Mouse (Mus musculus) liver, embryonic 11.5 days (tissue): Measurements from ENCODE around the gene Sgca. TPM values are rescaled to one million over a fixed set of nuclear protein-coding genes. Genes with fewer than 3 reads are reported as not detected.
"Not testable (repeated sequence)": the region's sequence is repeated elsewhere in the genome, so short reads cannot be mapped to it uniquely, and the experiment has no call there.

Source experiments
- ATAC-seq: fragments of 200-750 bp; cut with Nextera tagmentation; replicated peaks from 2 replicates; pipeline ENCODE4 v1.8.0; 2017; ENCODE audit warnings: moderate number of reproducible peaks, mild to moderate bottlenecking, moderate TSS enrichment, moderate library complexity; ENCODE audit not compliant: low FRiP score
- DNase-seq: peaks from one replicate; pipeline ENCODE4 v3.0.0-alpha.2; 2017; ENCODE audit warnings: low spot score
- H3K27ac ChIP-seq: fragments of 300-500 bp; sonication (generic); 2 replicates; pipeline ENCODE4 v1.5.1; 2014; ENCODE audit warnings: mild to moderate bottlenecking, low read depth, low read length, control low read depth
- H3K27me3 ChIP-seq: fragments of 300-500 bp; sonication (generic); replicated peaks from 2 replicates; pipeline ENCODE4 v1.6.1; 2014; ENCODE audit warnings: low read length, mixed read lengths; ENCODE audit not compliant: control insufficient read depth, insufficient read depth
- H3K36me3 ChIP-seq: fragments of 300-500 bp; sonication (generic); 2 replicates; pipeline ENCODE4 v1.6.1; 2014; ENCODE audit warnings: mild to moderate bottlenecking, low read length, moderate library complexity, mixed read lengths; ENCODE audit not compliant: control insufficient read depth, insufficient read depth
- H3K4me1 ChIP-seq: fragments of 300-500 bp; sonication (generic); replicated peaks from 2 replicates; pipeline ENCODE4 v1.6.1; 2014; ENCODE audit warnings: low read length, mixed read lengths; ENCODE audit not compliant: control insufficient read depth, insufficient read depth
- H3K4me2 ChIP-seq: fragments of 300-500 bp; sonication (generic); 2 replicates; pipeline ENCODE4 v1.6.1; 2014; ENCODE audit warnings: mild to moderate bottlenecking, control low read depth, moderate library complexity
- H3K4me3 ChIP-seq: fragments of 300-500 bp; sonication (generic); 2 replicates; pipeline ENCODE4 v1.5.1; 2014; ENCODE audit warnings: low read depth, low read length, control low read depth
- H3K9ac ChIP-seq: fragments of 300-500 bp; sonication (generic); 2 replicates; pipeline ENCODE4 v1.6.1; 2014; ENCODE audit warnings: low read depth, low read length, control low read depth
- H3K9me3 ChIP-seq: fragments of 300-500 bp; sonication (generic); 2 replicates; pipeline ENCODE4 v1.6.1; 2016; ENCODE audit warnings: low read length, inconsistent platforms, mixed read lengths; ENCODE audit not compliant: control insufficient read depth
- WGBS: fragments of 180-500 bp; shearing (Covaris S2); extraction: QIAGEN DNeasy Blood & Tissue Kit; methylation state at CpG from one replicate; pipeline ENCODE4 v1.1.7; 2014; 5-methylcytosine and 5-hydroxymethylcytosine counted together
- polyA plus RNA-seq: library from polyadenylated mRNA; unstranded; fragments of >200 nt; fragmentation: Nextera tagmentation; extraction: Ambion mirVana; gene quantifications from 2 replicates; pipeline ENCODE4 v1.2.1, GENCODE M21; 2014

Sgca gene
- polyA plus RNA-seq, 1 experiment from 2014 or later: 0.30 TPM

DNA sequence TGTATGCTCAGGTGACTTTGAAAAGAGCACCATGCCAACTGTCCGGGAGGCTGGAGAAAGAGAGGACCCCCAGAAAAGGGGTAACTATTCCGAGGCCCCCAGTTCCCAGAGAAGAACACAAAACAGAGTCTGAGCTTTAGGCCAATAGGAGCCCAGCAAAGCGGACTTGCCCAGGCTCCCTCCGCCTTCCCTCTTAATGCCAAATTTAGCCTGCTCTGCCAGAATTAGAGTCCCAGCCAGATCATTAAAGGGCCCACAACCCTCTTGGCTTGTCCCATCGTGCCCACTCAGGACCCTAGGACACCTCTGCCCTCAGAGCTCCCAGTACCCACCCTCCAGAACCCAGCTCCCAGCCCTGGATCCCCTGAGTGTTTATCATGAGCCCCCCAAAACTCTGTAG is 3.2 kb downstream of the Sgca start:
- Histone ChIP-seq H3K4me2 (no peak overlapping the region), H3K9me3 (no peaks in the 10 kb centered on the region), H3K4me1 (no peaks in the 10 kb centered on the region), H3K27me3 (peaks cover 2% of the 10 kb centered on the region; the same call in 1 of the 2 replicates), H3K9ac (no peak overlapping the region), H3K27ac (no peak overlapping the region), H3K36me3 (no peaks in the 10 kb centered on the region), H3K4me3 (no peak overlapping the region)
- WGBS: 64% methylated on average over 5 of the region's 5 CpGs
- ATAC-seq (no peak), DNase-seq (no peak)

- no peaks in the 10 kb centered on the region for H3K36me3 ChIP-seq
- 63% methylated on average over 16 of the region's 16 CpGs for WGBS
- ATAC-seq (no peak), DNase-seq (no peak)
- no peaks in the 10 kb centered on the region for H3K4me1 ChIP-seq
- no peaks in the 10 kb centered on the region for H3K9me3 ChIP-seq
- H3K4me3 ChIP-seq: no peak overlapping the region
- H3K27me3 ChIP-seq: peaks cover 2% of the 10 kb centered on the region; the same call in 1 of the 2 replicates
- H3K27ac ChIP-seq: no peak overlapping the region
- no peak overlapping the region for H3K9ac ChIP-seq
- H3K4me2 ChIP-seq: no peak overlapping the region
Observed at GRCm38 (mm10) chr11:94971895-94972615, 4.1 kb downstream of the Sgca start.

GRCm38 (mm10) chr11:94970210-94970943 is 5.8 kb downstream of the Sgca start:
- ATAC-seq: no peak; the same call in 1 of the 2 replicates

DNA sequence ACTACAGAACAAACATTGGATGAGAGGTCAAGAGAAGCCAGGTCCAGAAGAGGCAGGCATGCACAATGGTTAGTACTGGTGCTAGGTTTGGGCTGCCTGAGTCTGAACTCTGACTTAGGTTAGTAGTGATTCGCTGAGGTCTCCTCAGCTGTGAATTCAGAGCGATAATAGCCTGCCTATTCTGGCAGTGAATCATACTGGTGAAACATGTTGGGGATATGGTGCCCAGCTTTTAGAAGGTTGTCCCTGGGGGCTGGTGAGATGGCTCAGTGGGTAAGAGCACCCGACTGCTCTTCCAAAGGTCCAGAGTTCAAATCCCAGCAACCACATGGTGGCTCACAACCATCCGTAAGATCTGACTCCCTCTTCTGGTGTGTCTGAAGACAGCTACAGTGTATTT is 6.4 kb downstream of the Sgca start:
- DNase-seq, H3K4me3 ChIP-seq, ATAC-seq, H3K36me3 ChIP-seq, H3K27me3 ChIP-seq, H3K9ac ChIP-seq, H3K4me1 ChIP-seq, H3K27ac ChIP-seq, H3K4me2 ChIP-seq, H3K9me3 ChIP-seq: not testable (repeated sequence)
- 88% methylated on average over 4 of the region's 4 CpGs for WGBS

More at GRCm38 (mm10) chr11:94970210-94970943, 5.8 kb downstream of the Sgca start:
- Histone ChIP-seq H3K4me3 (no peak overlapping the region), H3K4me2 (no peak overlapping the region), H3K9me3 (no peaks in the 10 kb centered on the region), H3K4me1 (no peaks in the 10 kb centered on the region), H3K36me3 (no peaks in the 10 kb centered on the region), H3K9ac (no peak overlapping the region), H3K27me3 (peaks cover 2% of the 10 kb centered on the region; the same call in 1 of the 2 replicates), H3K27ac (no peak overlapping the region)
- DNase-seq: no peak
- 56% methylated on average over 15 of the region's 15 CpGs for WGBS

DNA sequence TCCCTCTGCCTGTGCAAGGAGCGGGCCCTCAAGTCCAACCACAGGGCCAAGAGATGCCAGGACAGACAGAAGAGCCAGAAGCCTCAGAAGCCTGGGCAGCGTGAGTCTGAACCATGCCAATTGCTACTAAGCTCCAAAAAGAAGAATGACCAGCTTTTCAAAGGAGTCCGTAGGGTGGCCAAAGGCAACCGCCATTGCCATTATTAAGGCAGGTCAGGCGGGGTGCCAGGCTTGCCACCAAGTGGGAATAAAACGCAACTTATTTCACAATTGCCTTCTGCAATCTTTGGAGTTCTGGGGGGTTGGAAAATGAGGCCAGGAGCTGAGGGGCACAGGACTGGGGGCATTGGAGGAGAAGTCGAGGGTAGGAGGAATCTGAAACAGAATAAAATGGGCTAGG is 7.9 kb downstream of the Sgca start:
- Histone ChIP-seq H3K9me3 (no peaks in the 10 kb centered on the region), H3K36me3 (no peaks in the 10 kb centered on the region), H3K9ac (no peak overlapping the region), H3K27me3 (peaks cover 2% of the 10 kb centered on the region; the same call in 1 of the 2 replicates), H3K4me1 (no peaks in the 10 kb centered on the region), H3K27ac (no peak overlapping the region), H3K4me2 (no peak overlapping the region), H3K4me3 (no peak overlapping the region)
- no peak for DNase-seq
- WGBS: 74% methylated on average over 7 of the region's 7 CpGs
- ATAC-seq: no peak

- Histone ChIP-seq H3K9me3 (no peaks in the 10 kb centered on the region), H3K4me2 (no peak within 1 kb of the TSS), H3K4me3 (no peak within 1 kb of the TSS), H3K4me1 (no peaks in the 10 kb centered on the region), H3K9ac (no peak within 1 kb of the TSS), H3K27me3 (peaks cover 2% of the 10 kb centered on the region; the same call in 1 of the 2 replicates), H3K27ac (no peak within 1 kb of the TSS), H3K36me3 (no peaks in the 10 kb centered on the region)
- no peak for ATAC-seq
- DNase-seq: no peak
- 33% methylated on average over 4 of the region's 4 CpGs for WGBS
Observed at GRCm38 (mm10) chr11:94967419-94967818, 8.7 kb downstream of the Sgca start, which contains the start of gene Hils1. Hils1 (plus strand) TSS chr11:94967593.

GRCm38 (mm10) chr11:94962534-94963101 is 13.5 kb downstream of the Sgca start:
- Histone ChIP-seq H3K9me3 (no peaks in the 10 kb centered on the region), H3K4me2 (no peak overlapping the region), H3K27me3 (no peaks in the 10 kb centered on the region), H3K4me3 (no peak overlapping the region), H3K4me1 (peaks cover 3% of the 10 kb centered on the region; the same call in 1 of the 2 replicates), H3K36me3 (no peaks in the 10 kb centered on the region), H3K27ac (no peak overlapping the region), H3K9ac (no peak overlapping the region)
- DNase-seq: no peak
- 63% methylated on average over 5 of the region's 5 CpGs for WGBS
- no peak for ATAC-seq

DNA sequence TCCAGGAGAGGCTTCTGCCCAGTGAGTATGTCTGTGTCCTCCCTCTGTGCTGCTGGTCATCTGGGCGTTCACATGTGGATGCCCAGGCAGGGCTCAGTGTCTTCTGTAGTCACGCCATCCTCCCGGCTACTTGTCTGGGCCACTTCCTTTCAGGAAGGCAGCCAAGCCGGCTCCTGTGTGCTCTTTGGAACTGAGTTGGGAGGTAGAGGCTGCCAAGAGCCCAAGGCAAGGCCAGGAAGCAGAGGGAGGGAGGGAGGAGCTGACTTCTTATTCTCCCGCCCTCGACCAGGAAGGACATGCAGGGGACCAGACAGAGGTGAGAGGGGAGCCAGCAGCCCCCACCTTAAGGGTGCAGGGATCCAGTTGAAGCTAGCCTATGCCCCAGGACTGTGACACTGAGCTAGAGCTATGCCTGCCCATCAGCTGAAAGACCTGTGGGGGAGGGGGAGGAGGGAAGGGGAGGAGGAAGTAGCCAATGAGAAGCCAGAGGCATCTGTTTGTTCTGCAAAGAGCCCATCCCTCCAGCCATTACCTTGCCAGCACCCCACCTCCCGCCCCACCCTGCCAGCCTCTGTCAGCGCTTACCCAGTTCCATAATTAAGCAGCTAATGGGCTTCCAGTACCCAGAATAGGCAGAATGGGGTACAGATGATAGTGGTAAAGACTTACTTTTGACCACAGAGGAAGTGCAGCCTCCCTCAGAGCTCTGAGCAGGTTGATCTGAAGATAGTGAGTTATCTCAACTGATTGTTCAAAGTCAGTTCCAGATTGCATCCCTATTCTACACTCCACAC is 17.9 kb downstream of the Sgca start:
- Histone ChIP-seq H3K4me1 (peaks cover 3% of the 10 kb centered on the region; the same call in 1 of the 2 replicates), H3K27me3 (peaks cover 11% of the 10 kb centered on the region; the same call in 1 of the 2 replicates), H3K27ac (no peak overlapping the region), H3K4me2 (no peak overlapping the region), H3K4me3 (no peak overlapping the region), H3K9me3 (no peaks in the 10 kb centered on the region), H3K9ac (no peak overlapping the region), H3K36me3 (no peaks in the 10 kb centered on the region)
- WGBS: 22% methylated on average over 8 of the region's 8 CpGs
- DNase-seq (no peak), ATAC-seq (no peak)
